Mouse (Mus musculus) bone marrow, adult 2 months (tissue): ENCODE data around the gene Stat4.

Source experiments
- CTCF ChIP-seq: fragments of 200-500 bp; IDR thresholded peaks from 2 replicates; pipeline ENCODE4 v1.5.1; 2011; ENCODE audit warnings: low read length, control low read depth; ENCODE audit not compliant: control insufficient read depth, insufficient read depth
- POLR2A ChIP-seq: fragments of 200-500 bp; IDR thresholded peaks from 2 replicates; pipeline ENCODE4 v1.6.1; 2011; ENCODE audit warnings: low read depth, mild to moderate bottlenecking, control low read depth, low read length, borderline replicate concordance; ENCODE audit not compliant: control insufficient read depth

DNA sequence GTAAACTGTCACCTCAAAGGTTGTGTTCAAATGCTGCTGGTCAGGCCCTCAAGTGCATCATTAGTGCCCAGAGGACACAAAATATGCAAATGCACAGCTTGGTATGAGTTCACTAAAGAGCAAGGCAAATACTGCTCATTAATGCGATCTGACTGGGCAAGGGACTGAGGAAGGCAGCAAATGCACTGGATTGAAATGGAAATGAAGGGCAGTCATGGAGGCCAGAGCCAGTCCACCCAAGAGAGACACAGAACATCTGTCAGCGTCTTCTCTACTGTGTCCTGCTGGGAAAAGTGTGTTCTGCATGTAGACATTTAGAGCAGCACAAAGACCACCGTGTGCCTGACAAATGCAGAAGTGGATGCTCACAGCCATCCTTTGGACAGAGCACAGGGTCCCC is 64.6 kb downstream of the Stat4 start:
- TF ChIP-seq POLR2A (no peak), CTCF (no peak)
